Mouse (Mus musculus): ENCODE data around the gene Olfr589.
"Not testable (repeated sequence)": the region's sequence is repeated elsewhere in the genome, so short reads cannot be mapped to it uniquely, and the experiment has no call there.

The Olfr589 gene

GRCm38 (mm10) chr7:103156256-103156655 is at the start of gene Olfr589:
TSS of gene Olfr589 (minus strand) at chr7:103156356.
- POLR2A ChIA-PET, result no interaction called here
- CTCF ChIA-PET, result no interaction called here

DNA sequence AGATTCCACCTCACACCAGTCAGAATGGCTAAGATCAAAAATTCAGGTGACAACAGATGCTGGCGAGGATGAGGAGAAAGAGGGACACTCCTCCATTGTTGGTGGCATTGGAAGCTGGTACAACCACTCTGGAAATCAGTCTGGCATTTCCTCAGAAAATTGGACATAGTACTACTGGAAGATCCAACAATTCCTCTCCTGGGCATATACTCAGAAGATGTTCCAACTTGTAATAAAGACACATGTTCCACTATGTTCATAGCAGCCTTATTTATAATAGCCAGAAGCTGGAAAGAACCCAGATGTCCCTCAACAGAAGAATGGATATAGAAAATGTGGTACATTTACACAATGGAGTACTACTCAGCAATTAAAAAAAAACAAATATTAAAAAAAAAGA is 28.3 kb upstream of the Olfr589 start, which contains the start of gene Olfr592:
TSS of gene Olfr592 (plus strand) at position 301 of the 400 bp plus-strand sequence.
- CTCF ChIA-PET, POLR2A ChIA-PET: not testable (repeated sequence)

GRCm38 (mm10) chr7:103178240-103178639 is 22.1 kb upstream of the Olfr589 start, which contains the start of gene Olfr591:
TSS of gene Olfr591 (minus strand) at chr7:103178340.
- ChIA-PET POLR2A (no interaction called here), CTCF (no interaction called here)

DNA sequence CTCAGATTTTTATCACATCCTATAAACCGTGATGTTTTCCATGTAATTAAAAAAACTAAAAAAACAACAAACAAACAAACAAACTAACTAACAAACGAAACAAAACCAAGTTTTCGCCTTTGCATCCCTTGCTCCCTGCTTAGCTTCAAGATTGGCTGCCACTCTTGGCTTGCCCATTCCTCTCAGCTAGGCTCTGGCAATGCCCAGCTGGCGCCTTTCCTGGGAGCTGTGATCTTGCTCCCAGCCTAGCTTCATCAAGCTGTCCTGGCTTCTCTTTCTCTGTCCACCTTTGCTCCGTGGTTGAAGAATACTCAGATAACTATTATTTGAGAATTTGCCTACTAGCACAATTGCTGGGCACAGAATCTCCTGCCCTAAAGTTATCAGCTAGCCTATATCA is 13.5 kb upstream of the Olfr589 start:
- POLR2A ChIA-PET, result no interaction called here
- CTCF ChIA-PET, result no interaction called here

GRCm38 (mm10) chr7:103140579-103140978 is 15.6 kb downstream of the Olfr589 start, which contains the start of gene Olfr588-ps1:
TSS of gene Olfr588-ps1 (plus strand) at chr7:103140879.
- POLR2A ChIA-PET, result no interaction called here
- CTCF ChIA-PET, result no interaction called here

GRCm38 (mm10) chr7:103125538-103125937 is 30.6 kb downstream of the Olfr589 start, which contains the start of gene Olfr586:
TSS of gene Olfr586 (minus strand) at chr7:103125638.
- POLR2A ChIA-PET, result interaction anchor here in 2 of 4 experiments (0.6 kb wide), 2 partner anchors 451 to 1551 kb away, joined by 3 to 4 read pairs; no protein-coding TSS in a partner anchor
- CTCF ChIA-PET, result interaction anchor here in 1 of 4 experiments (0.9 kb wide), 1 partner anchor 612 kb away, joined by 3 read pairs; no protein-coding TSS in a partner anchor

- CTCF ChIA-PET, result interaction anchor here in 3 of 4 experiments (0.5 to 1.0 kb wide), 3 partner anchors 103 to 612 kb away, joined by 3 to 5 read pairs (median 3); no protein-coding TSS in a partner anchor
- POLR2A ChIA-PET, result no interaction called here
These were observed 36.8 kb downstream of the Olfr589 start for GRCm38 (mm10) chr7:103119406-103119805.
